Mouse (Mus musculus): Measurements from ENCODE around the gene Stat4.
"Not testable (repeated sequence)": the region's sequence is repeated elsewhere in the genome, so short reads cannot be mapped to it uniquely, and the experiment has no call there.

Gene Stat4

DNA sequence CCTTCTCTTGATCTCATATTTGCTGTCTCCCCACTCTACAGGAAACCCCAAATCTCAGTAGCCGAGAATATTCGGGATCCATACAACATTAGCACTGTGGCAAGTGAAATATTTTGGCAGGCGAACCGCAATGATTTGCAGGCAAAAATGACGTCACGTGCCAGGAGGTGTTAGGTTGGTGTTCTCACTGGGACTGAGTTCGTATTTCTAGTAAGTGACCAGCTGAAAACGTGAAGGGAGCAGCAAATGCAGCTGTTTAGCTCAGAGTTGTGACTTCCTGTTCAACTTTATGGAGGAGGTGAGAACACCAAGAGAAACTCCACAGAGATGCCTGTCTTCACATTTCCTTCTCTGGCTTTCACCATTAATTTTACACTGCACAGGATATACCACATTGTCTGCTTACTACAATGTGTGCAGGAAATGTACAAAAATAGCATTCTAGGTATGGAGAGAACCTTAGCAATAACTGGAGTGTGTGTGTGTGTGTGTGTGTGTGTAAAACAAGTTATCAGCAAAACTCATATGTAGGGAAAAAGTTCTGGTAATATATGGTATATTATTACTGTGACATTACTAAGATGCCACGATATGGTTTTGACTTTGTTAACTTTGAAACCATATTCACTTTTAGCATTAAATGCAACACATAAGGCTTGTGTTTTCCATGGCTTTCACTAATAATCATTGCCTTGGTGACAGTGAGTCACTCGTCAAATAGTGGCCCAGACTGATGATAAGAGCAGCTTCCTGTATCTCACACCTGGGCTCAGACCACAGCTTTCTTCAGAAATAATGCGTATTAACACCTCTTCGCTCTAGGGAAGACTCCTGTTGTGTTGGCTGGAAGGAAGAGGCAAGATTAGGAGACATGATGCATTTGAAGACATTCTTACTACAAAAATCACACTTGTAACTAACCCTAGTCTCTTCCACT, 48.1 kb downstream of the Stat4 start:
- no peak for DNase-seq

GRCm38 (mm10) chr1:52039151-52039550, 52.2 kb downstream of the Stat4 start:
- DNase-seq = no peak

DNA sequence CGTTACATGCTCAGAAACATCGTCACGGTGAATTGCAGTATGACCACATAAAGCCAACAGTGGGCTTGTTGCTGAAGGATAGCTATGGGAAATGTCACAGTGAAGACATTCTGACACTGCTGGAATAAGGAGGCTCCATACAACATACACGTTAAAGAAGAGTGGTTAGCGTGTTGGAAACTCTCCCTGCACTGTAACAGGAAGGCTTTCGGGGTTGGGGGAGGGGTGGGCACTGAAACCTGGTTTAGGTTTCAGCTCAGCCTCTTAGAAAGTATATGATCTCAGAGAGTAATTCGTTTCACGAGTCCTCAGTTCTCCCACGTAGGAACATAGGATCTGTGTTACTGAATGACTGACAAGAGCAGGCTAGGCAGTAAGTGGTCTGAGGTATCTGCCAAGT, 52.7 kb downstream of the Stat4 start:
- DNase-seq = peak; percentile 40

DNA sequence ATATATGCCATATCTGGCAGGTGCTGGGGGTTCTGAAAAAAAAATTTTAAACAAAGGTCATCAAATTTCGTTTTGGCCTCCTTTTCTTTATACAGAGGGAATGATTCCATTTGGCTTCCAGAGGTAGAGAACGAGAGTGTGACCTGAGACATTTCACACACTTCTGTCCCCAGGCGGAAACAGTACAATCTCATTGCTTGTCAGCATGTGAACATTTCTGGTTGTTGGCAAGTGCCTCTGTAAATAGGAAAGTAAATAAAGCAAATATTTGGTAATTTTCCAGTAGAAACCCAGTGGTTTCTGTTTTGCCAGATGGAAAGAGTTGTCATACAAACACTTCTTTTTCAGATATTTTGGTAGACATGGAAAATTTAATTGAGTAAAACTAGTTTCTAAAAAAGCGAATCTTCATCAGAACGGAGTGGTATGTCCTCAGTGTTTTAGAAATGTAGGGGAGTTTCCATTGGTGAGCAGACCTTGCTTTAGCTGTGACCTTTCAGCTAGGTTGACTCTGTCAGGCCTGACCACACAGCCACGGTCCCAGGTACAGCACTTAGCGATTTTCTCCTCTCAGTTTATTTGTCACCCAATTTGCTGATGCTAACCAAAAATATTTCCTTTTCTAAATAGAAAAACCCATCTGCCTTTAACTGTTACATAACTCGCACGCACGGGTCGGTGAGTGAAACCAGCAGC, 53.6 kb downstream of the Stat4 start:
- DNase-seq = no peak

GRCm38 (mm10) chr1:52043191-52043590, 56.2 kb downstream of the Stat4 start:
- DNase-seq = no peak

DNA sequence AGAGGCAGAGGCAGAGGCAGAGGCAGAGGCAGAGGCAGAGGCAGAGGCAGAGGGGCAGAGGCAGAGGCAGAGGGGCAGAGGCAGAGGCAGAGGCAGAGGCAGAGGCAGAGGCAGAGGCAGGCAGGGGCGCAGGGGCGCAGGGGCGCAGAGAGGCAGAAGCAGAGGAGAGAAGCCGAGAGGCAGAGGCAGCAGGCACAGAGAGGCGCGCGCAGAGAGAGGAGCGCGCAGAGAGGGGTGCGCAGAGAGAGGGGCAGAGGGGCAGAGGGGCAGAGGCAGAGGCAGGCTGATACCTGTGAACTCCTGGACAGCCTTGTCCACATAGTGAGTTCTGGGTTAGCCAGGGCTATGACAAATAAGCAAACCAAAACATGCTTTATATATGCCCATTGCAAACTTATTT, 59.9 kb downstream of the Stat4 start:
- not testable (repeated sequence) for DNase-seq

DNA sequence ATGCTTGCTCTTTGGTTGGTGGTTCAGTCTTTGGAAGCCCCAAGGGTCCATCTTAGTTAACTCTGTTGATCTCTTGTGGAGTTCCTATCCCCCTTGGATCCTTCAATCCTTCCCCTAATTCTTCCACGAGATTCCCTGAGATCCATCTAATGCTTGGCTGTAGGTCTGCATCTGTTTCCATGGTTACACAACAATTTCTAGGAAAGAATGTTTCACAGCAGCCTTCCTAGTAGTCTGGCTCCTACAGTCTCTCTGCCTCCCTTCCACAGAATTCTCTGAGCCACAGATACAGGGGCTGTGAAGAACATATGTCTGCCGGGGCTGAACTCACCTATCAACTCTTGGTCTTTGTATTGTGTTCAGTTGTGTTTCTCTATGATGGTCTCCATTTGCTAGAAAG, 61.8 kb downstream of the Stat4 start:
- DNase-seq = no peak

GRCm38 (mm10) chr1:52049827-52050226, 62.9 kb downstream of the Stat4 start:
- DNase-seq = no peak

- no peak for DNase-seq
Measured at GRCm38 (mm10) chr1:52051542-52051941, 64.6 kb downstream of the Stat4 start.

- DNase-seq = no peak
Measured at GRCm38 (mm10) chr1:52052910-52053309, 66.0 kb downstream of the Stat4 start.

GRCm38 (mm10) chr1:52055947-52056346, 69.0 kb downstream of the Stat4 start:
- no peak for DNase-seq

GRCm38 (mm10) chr1:52057153-52057552, 70.2 kb downstream of the Stat4 start:
- no peak for DNase-seq

DNA sequence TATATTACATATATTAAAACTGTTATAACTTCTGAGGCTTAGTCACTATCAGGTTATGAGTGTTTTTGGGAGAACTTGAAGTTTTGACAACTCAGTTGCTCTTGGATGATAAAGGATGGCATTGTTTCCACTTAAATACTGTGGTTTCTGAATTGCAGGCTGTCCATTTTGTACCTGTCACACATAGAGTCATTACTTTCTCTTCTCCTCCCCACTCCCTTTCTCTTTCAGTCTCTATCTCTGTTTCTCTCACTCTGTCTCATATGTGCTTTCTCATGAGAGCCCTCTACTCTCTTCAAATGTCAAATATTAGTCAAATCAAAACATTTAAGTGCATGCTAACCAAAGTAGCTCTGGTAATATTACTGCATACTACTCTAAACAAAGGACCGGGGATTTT, 79.3 kb downstream of the Stat4 start:
- no peak for DNase-seq

DNA sequence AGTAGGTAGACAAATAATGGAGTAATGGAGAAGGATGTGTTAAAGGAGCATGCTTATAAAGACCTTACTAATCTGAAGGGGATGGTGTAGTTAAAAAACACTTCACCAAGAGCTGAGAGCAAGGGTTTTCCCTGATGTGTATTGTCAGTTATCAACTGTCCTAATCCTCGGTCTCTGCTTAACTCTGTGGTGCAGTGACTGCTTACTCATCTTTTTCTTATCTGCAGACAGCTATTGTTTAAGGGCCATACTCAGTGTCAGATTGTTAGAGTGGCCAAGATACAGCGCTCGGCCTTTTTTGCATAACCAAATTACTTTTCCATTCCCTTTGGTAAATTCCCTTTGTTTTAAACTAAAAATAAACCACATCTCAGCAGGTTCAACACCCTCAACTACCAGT, 79.7 kb downstream of the Stat4 start:
- DNase-seq = no peak

- peak; percentile 20 for DNase-seq
Measured at GRCm38 (mm10) chr1:52079724-52080367, 92.9 kb downstream of the Stat4 start.

- no peak for DNase-seq
Measured at GRCm38 (mm10) chr1:52080375-52080774, 93.4 kb downstream of the Stat4 start.

- no peak for DNase-seq
Measured at GRCm38 (mm10) chr1:52086236-52086635, 99.3 kb downstream of the Stat4 start.

DNA sequence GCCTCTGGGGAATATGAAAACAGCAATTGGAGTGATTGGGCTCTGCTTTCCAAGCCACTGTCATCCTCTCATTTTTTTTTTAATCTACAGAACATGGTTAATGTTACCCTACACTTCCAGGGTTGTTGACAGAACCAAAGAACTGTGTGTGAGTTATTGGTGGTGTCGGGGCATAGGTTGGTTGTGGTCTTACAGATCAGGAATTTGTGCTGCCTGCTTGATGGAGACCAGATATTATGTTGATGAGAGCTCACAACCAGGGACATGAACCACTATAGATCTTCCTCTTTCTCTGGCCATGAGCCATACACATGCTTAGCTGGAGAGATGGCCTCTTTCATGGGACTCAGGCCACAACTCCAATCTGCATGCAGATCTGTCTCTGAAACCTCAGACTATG, 100.2 kb downstream of the Stat4 start:
- DNase-seq = no peak

DNA sequence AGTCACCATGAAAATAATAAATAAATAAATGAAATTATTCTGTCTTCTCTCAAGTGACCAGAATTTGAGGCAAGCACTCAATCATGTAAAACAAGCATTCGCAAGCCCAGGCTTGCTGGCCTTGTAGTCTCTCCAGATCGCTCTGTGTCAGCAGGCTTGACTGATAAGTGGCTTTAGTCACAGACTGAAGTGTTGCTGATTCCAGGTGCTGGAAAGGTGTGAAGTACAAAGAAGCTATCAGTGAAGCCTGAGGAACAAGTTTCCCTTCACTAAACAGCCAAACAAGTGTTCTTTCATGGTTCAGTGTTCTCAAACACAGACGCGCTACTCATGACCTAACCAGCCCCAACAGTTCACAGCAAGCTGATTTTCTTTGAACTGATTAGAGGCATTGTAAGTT, 101.7 kb downstream of the Stat4 start:
- DNase-seq = no peak

DNA sequence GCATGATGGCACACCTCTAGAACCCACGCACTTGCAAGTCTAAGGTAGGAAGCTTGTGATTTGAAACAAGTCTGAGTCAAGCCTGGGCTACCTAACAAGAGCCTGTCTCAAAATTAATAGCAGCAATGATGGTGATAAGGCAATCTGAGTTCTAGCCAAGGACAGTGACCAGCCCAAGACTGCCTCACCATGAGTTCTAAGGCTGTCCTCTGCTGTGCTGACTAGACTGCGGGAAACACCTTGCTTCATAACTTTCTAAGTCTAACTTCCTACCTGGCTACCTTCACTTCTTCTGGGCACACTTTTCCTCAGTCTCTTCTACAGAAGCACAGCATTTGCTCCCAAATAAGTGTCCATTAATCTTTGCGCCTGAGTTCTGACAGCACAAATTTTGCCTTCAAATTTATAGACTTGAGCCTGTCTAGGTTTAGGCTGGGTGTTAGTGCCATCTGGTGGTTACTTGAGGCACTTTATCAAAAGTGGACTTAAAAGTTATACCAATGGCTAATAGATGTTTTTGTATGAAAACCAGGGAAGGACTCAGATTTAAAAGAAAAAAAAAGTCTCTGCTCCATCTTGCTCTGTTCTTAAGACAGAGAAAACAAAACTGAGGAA, 111.8 kb downstream of the Stat4 start:
- peak; percentile 55 for DNase-seq

- peak; percentile 77 for DNase-seq
Measured at GRCm38 (mm10) chr1:52100496-52100895, 113.5 kb downstream of the Stat4 start.

DNA sequence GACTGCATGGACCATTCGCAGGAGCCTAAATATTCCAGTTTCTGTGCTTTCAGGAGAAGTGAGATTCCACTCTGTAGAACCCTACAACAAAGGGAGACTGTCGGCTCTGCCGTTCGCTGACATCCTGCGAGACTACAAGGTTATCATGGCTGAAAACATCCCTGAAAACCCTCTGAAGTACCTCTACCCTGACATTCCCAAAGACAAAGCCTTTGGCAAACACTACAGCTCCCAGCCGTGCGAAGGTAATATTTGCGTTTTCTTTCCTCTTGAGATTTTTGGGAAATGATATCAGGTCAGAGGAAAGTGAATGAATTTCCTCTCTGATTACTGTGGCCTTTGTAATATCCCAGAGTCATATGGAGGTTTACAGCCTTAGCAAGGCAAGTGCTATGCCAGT, 115.8 kb downstream of the Stat4 start:
- DNase-seq = no peak

- no peak for DNase-seq
Measured at GRCm38 (mm10) chr1:52107206-52107605, 120.3 kb downstream of the Stat4 start.
